Mouse (Mus musculus): Measurements from ENCODE around the gene Slk.

Gene Slk

GRCm38 (mm10) chr19:47579225-47579787 lies at the start of gene Slk:
Gene Slk (plus strand): TSS chr19:47579678.
- peak; percentile 93 for DNase-seq (ENCODE audit: inconsistent ontology term)

DNA sequence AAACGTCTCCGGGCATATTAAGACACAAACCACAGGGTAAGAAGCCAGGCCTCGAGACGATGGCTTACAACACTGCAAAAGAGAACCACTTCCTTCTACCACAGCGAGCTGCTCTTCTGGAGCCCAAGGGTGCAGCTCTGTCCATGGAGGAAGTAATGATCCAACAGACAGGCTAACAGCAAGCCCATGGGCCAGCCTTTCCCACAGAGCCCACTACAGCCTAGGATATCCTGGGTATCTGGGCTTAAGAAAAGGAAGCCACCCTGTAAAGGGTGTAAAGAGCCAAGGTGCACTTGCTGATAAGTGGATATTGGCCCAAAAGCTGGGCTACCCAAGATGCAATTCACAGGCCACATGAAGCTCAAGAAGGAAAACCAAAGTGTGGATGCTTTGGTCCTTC lies 48.2 kb upstream of the Slk start:
- no peak for DNase-seq (ENCODE audit: inconsistent ontology term)

- DNase-seq (ENCODE audit: inconsistent ontology term), result no peak
These were observed 47.0 kb upstream of the Slk start for GRCm38 (mm10) chr19:47532449-47532848.

- DNase-seq (ENCODE audit: inconsistent ontology term), result no peak
These were observed 45.3 kb upstream of the Slk start for GRCm38 (mm10) chr19:47534131-47534530.

GRCm38 (mm10) chr19:47536521-47537299 lies 42.8 kb upstream of the Slk start:
- DNase-seq (ENCODE audit: inconsistent ontology term), result peak; percentile 99

DNA sequence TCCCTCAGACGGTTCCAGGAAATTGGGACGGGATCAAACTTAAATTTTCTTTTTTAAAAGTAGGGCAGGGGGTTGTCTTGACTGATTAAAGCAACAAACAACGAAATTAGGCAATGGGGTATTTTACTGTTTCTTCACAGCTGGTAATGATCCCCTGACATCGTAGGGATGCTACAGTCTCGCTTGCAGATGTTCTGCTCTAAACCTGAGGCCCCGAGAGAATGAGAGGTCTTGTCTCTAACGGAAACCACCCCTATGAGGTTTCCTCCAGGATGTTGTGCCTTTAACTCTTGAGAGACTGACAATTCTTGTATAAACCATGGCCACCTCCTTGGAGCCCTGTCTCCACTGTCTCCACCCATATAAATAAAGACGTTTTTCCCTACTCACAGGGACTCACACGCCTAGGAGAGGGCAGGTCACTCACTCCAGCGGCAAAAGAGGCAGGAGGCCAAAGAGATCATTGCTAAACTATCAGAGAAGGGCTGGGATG lies 42.1 kb upstream of the Slk start, which contains the start of gene Stn1:
TSS of gene Stn1 (minus strand) at position 208 of the 493 bp plus-strand sequence.
- DNase-seq (ENCODE audit: inconsistent ontology term), result no peak

DNA sequence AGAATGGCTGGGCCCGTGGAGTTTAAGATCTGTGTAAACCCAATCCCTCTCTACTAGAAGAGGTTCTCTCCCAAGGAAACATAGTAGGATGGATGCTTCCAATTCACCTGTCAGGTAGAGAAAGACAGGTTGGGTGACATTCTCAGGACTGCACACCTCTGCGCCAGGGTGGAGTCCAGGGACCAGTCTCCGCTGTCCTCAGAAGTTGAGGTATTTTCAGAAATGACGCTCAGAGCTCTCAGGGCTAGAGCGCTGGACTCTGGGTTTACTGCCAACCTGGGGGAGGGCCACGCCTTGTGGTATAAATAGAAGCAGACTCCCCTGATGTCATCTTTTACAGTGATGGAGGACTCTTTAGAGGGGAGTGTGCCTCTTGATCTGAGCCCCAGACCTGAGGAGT lies 41.6 kb upstream of the Slk start:
- no peak for DNase-seq (ENCODE audit: inconsistent ontology term)

DNA sequence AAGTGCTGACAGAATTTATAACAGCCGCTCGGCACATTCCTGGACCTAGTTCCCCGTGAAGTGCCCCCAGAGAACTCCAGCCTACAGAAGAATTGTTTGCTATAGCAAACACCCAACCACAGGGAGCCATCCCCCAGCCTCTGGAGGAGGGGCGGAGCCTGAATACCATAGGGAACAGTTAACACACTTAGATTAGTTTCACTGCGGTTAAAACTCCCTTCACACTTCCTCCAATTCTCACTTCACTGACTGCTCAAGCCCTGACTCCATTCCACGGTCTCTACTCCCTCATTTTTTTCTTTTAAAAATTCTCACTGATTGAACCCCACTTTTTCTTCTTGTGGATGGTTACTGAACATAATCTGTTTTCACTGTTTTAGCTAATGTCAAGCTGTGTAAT lies 40.7 kb upstream of the Slk start:
- no peak for DNase-seq (ENCODE audit: inconsistent ontology term)

- no peak for DNase-seq (ENCODE audit: inconsistent ontology term)
These were observed 37.0 kb upstream of the Slk start for GRCm38 (mm10) chr19:47542441-47542840.

GRCm38 (mm10) chr19:47545055-47545454 lies 34.4 kb upstream of the Slk start:
- no peak for DNase-seq (ENCODE audit: inconsistent ontology term)

DNA sequence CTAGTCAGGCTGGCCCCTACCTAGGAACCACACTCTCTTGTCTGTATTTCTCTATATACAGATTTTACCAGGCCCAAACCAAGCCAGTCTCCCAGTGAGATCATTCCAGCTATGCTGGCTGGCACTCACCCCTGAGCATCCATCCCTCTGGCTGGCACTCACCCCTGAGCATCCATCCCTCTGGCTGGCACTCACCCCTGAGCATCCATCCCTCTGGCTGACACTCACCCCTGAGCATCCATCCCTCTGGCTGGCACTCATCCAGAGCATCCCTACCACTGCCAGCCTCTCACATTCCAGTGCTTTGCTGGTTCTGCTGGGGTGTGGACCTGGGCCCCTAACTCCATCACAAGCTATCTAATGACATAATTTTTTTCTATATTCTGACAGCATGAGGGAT lies 34.0 kb upstream of the Slk start:
- no peak for DNase-seq (ENCODE audit: inconsistent ontology term)

- DNase-seq (ENCODE audit: inconsistent ontology term), result no peak
These were observed 30.9 kb upstream of the Slk start for GRCm38 (mm10) chr19:47548432-47549076.

DNA sequence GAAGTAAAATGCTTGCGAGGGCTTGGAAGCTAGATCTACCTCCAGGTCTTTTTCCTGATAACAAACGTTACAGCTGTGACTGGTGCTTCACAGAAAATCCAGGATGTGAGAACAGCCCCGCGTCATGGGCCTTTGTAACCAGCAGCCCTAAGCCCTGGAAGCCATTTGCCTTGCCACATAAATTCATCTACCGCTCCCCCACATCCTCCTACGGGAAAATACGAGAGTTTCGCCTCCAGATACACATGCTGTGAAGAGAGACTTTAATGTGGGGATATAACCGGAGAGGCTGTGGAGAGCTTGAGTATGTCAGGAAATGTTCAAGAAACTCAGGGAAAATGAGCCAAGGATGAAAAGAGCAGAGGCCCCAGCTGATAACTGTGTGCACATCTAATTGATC lies 30.3 kb upstream of the Slk start:
- no peak for DNase-seq (ENCODE audit: inconsistent ontology term)

DNA sequence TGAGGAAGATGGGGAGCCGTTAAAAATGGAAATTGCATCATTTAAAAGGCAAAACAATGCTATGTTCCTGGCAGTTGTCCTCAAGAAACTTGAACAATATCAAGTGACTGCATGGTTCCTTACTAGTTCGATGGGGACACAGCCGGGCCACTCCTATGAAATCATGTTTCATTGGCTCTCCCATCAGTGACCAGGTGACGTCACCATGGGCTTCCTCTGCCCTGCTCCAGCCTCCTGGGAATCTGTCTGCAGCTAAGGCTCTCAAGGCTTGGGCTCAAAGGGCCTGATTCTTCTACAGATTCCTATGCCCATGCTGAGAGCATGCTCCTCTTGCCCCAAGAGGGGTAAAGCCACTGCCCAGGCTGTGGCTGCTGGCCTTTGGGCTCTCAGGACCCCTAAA lies 29.9 kb upstream of the Slk start:
- DNase-seq (ENCODE audit: inconsistent ontology term), result no peak

- DNase-seq (ENCODE audit: inconsistent ontology term), result no peak
These were observed 20.3 kb upstream of the Slk start for GRCm38 (mm10) chr19:47559145-47559544.

DNA sequence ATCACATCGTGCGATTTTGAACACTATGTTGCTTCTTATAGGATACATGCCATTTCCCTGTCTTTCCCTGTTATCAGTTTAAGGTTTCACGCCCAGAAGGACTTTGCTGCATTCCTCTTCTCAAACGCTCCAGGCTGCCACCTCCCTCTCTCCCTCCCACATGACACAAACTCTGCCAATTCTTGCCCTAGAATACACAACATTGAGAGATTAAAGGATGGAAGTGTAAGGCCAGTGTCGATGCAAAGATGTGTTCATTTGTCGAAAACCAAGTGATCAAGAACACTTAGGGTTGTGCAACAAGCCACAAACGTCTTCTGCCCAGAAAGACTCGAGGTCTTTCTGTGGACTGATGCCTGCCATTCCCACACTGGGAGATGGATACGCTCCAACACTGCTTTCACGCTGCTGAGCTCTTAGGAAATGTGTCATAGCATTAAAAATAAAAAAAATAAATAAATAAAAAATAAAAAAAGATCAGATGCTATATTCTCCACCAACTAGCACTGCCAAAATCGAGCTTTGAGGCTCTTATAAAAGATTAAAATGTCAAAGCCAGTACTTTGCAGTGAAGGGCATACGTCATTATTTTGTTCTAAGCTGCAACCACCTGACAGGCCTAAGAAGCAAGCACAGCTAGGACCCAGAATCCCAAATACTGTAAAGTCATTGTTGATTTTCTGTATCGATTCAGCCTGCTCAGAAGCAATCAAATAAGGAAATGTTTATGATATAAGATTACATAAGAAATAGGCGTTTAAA lies 19.5 kb upstream of the Slk start:
- peak; percentile 19 for DNase-seq (ENCODE audit: inconsistent ontology term)

DNA sequence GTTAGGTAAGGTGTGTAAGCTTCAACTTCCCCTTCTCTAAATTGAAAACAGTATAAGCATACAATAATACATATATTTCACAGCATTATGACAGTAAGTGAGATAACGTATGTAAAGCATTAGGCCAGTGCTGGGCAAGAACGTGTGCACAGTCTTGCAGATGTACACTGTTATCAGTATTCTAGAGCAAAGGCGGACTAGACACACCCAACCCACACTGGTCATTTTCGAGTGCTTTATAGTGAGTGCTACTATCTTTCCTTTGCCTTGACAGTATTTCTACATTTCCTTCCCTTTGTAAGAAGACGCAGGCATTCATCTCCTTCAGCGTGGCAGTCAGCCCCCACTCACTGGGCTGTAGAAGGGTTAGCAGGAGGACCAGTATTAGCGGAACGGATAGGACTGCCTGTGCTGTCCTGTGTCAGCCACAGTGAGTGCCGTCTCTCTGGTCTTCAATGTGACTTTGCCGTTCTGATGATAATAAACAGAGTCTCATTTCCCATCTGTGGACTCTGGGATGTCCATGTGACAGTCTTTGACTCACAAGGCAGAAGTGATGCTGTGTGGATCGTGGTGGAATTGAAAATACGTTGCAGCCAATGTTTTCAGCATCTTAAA lies 18.8 kb upstream of the Slk start:
- DNase-seq (ENCODE audit: inconsistent ontology term), result no peak

GRCm38 (mm10) chr19:47561996-47562441 lies 17.5 kb upstream of the Slk start:
- DNase-seq (ENCODE audit: inconsistent ontology term), result no peak

GRCm38 (mm10) chr19:47563715-47564114 lies 15.8 kb upstream of the Slk start:
- DNase-seq (ENCODE audit: inconsistent ontology term), result no peak

- no peak for DNase-seq (ENCODE audit: inconsistent ontology term)
These were observed 14.3 kb upstream of the Slk start for GRCm38 (mm10) chr19:47565031-47565654.

- DNase-seq (ENCODE audit: inconsistent ontology term), result no peak
These were observed 13.5 kb upstream of the Slk start for GRCm38 (mm10) chr19:47565994-47566393.

Data from Muller cell, postnatal 12 days (primary cell).